8 mouse cellular contexts compared by ENCODE assay signal in the genomic region with DNA sequence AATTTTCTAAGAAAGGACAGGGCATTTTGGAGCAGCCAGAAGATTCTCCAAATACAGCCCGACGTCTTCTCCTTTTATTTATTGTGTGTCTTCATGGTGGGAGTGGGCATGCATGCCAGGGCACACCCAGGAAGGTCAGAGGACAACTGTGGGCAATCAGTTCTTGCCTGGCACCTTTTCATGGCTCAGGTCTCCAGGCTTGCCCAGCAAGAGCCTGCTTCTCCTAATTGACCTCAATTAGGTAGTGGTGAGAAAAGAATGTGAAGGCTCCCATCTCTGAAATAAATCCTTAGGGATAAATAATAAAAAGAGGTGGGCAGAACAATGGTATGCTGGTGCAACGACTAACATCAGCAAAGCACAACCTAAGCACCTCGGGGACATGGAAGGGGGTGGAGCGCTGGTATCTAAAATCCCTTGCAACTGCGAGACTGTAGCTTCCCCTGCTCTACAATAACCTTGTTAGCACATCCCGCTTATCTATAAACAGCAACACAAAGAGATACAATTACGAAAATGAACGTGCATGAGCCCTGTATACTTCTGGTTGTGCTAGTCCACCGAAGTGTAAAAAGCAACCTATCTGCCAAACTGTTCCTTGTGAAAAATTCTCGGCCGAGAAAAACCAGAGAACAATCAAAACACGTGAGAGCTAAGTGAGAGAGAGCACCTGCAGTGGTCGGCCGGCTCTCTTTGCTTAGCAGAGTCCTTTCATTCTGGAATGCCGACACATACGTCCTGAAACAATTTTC. TPM values are rescaled to one million over a fixed set of nuclear protein-coding genes. Genes with fewer than 3 reads are reported as not detected.
A peak's percentile ranks its signal among the peaks of the same experiment; 100 is the strongest.
DNase-seq lines count a peak whose midpoint lies in the region; ATAC-seq lines count a peak whose summit lies in the region.

No protein-coding gene starts in this region.

- DNase-seq in kidney, postnatal 4 days = no peak
- DNase-seq in MEL-GATA-1-ER (ENCODE audit: extremely low read depth, low read depth) = peak; percentile 21
- no peak for DNase-seq in frontal cortex, postnatal 36 days (ENCODE audit: low spot score in 2 of 2)
- DNase-seq in gastrocnemius, postnatal 36 days = no peak
- DNase-seq in urinary bladder, postnatal 4 days (ENCODE audit: low spot score in 2 of 2) = no peak

- H3K27me3 ChIP-seq in kidney, embryonic 15.5 days = no peaks in the 10 kb centered on the region
- peaks cover 2% of the 10 kb centered on the region; the same call in 1 of the 2 replicates for H3K27me3 ChIP-seq in heart, embryonic 11.5 days (ENCODE audit: control insufficient read depth, insufficient read depth, low read length)
- H3K27me3 ChIP-seq in liver, embryonic 15.5 days = peaks cover 71% of the 10 kb centered on the region

- H3K27ac ChIP-seq in kidney, embryonic 15.5 days = peak overlapping the region; percentile 98
- peak overlapping the region; percentile 99 for H3K27ac ChIP-seq in heart, embryonic 11.5 days (ENCODE audit: low read depth, low read length)
- peak overlapping the region; percentile 89 for H3K27ac ChIP-seq in liver, embryonic 15.5 days (replicated peaks)

- WGBS in kidney, embryonic 15.5 days = 3% methylated on average over 17 of the region's 17 CpGs
- WGBS in heart, embryonic 11.5 days (ENCODE audit: insufficient replicate concordance) = 5% methylated on average over 17 of the region's 17 CpGs
- 5% methylated on average over 17 of the region's 17 CpGs for WGBS in liver, embryonic 15.5 days (ENCODE audit: insufficient replicate concordance)

- no peak for ATAC-seq in kidney, embryonic 15.5 days (replicated peaks; ENCODE audit: low FRiP score)
- ATAC-seq in heart, embryonic 11.5 days (replicated peaks; ENCODE audit: insufficient number of reproducible peaks, low FRiP score, low TSS enrichment) = no peak
- no peak for ATAC-seq in liver, embryonic 15.5 days (ENCODE audit: insufficient read depth)

- H3K4me3 ChIP-seq in kidney, embryonic 15.5 days (replicated peaks) = peak overlapping the region; percentile 77
- peak overlapping the region; percentile 91 for H3K4me3 ChIP-seq in heart, embryonic 11.5 days (ENCODE audit: low read depth, low read length)
- H3K4me3 ChIP-seq in liver, embryonic 15.5 days (replicated peaks) = peak overlapping the region; percentile 63

- H3K4me1 ChIP-seq in kidney, embryonic 15.5 days = peaks cover 21% of the 10 kb centered on the region
- peaks cover 8% of the 10 kb centered on the region for H3K4me1 ChIP-seq in heart, embryonic 11.5 days (ENCODE audit: control insufficient read depth, insufficient read depth, low read length)
- peaks cover 9% of the 10 kb centered on the region for H3K4me1 ChIP-seq in liver, embryonic 15.5 days (replicated peaks)

- no peaks in the 10 kb centered on the region for H3K9me3 ChIP-seq in kidney, embryonic 15.5 days (replicated peaks)
- H3K9me3 ChIP-seq in heart, embryonic 11.5 days (replicated peaks; ENCODE audit: control insufficient read depth, low read length) = no peaks in the 10 kb centered on the region
- no peaks in the 10 kb centered on the region for H3K9me3 ChIP-seq in liver, embryonic 15.5 days (replicated peaks)

- H3K36me3 ChIP-seq in kidney, embryonic 15.5 days = no peaks in the 10 kb centered on the region
- no peaks in the 10 kb centered on the region for H3K36me3 ChIP-seq in heart, embryonic 11.5 days (ENCODE audit: control insufficient read depth, insufficient read depth, low read length)
- H3K36me3 ChIP-seq in liver, embryonic 15.5 days (replicated peaks) = no peaks in the 10 kb centered on the region

- H3K4me2 ChIP-seq in kidney, embryonic 15.5 days = peak overlapping the region; percentile 90
- H3K4me2 ChIP-seq in heart, embryonic 11.5 days = peak overlapping the region; percentile 62
- peak overlapping the region; percentile 71 for H3K4me2 ChIP-seq in liver, embryonic 15.5 days

- intact Hi-C loops in gastrocnemius, postnatal 36 days (cut with DNase I) = no loop called here

- peak overlapping the region; percentile 92 for H3K9ac ChIP-seq in kidney, embryonic 15.5 days
- H3K9ac ChIP-seq in heart, embryonic 11.5 days (ENCODE audit: low read depth, low read length) = peak overlapping the region; percentile 94
- H3K9ac ChIP-seq in liver, embryonic 15.5 days = no peak overlapping the region

RNA-seq across cellular contexts. Expression of gene Sbf2, which starts 1.2 kb away (rescaled TPM):
- polyA plus RNA-seq in kidney, embryonic 15.5 days (2015; fragmentation: Nextera tagmentation; extraction: Ambion mirVana) = 38.5 and 38.9 TPM in 2 replicates
- 29.0 and 35.4 TPM in 2 replicates for polyA plus RNA-seq in heart, embryonic 11.5 days (2014; fragmentation: Nextera tagmentation; extraction: Ambion mirVana)
- 5.3 and 7.1 TPM in 2 replicates for polyA plus RNA-seq in liver, embryonic 15.5 days (2015; fragmentation: Nextera tagmentation; extraction: Ambion mirVana)
- total RNA-seq in gastrocnemius, postnatal 36 days (2021) = 10 to 100 TPM in 1 of 2 experiments, 1 to 10 TPM in 1; 9.2 to 11.7 TPM

RNA-seq across cellular contexts. Expression of gene Adm, which starts 13.9 kb away (rescaled TPM):
- polyA plus RNA-seq in kidney, embryonic 15.5 days (2015; fragmentation: Nextera tagmentation; extraction: Ambion mirVana) = 9.9 and 12.5 TPM in 2 replicates
- polyA plus RNA-seq in heart, embryonic 11.5 days (2014; fragmentation: Nextera tagmentation; extraction: Ambion mirVana) = 13.0 and 14.9 TPM in 2 replicates
- polyA plus RNA-seq in liver, embryonic 15.5 days (2015; fragmentation: Nextera tagmentation; extraction: Ambion mirVana) = 2.2 and 2.7 TPM in 2 replicates
- total RNA-seq in gastrocnemius, postnatal 36 days (2021) = 1 to 10 TPM; 1.7 to 2.9 TPM
